Mouse (Mus musculus) megakaryocyte, embryonic 14.5 days (primary cell): ENCODE results near the gene Ube2e2.

Source experiments
- FLI1 ChIP-seq: IDR thresholded peaks from 2 replicates; pipeline ENCODE4 v1.6.1; 2012; ENCODE audit warnings: low read length, inconsistent platforms, mixed read lengths
- GATA1 ChIP-seq: IDR thresholded peaks from 3 replicates; pipeline ENCODE4 v1.6.1; 2012; ENCODE audit warnings: mixed read lengths, low read length, inconsistent platforms, borderline replicate concordance

- TF ChIP-seq GATA1 (no peak), FLI1 (no peak)
Observed at GRCm38 (mm10) chr14:18778993-18779675, 114.9 kb downstream of the Ube2e2 start.
